Mouse (Mus musculus): Measurements from ENCODE around the gene Knstrn.
A peak's percentile ranks its signal among the peaks of the same experiment; 100 is the strongest.

Knstrn gene

GRCm38 (mm10) chr2:118813981-118814836 lies at the start of gene Knstrn:
Gene Knstrn (plus strand): TSS chr2:118814003.
- peak; percentile 81 for DNase-seq (ENCODE audit: extremely low read depth, low read depth)

GRCm38 (mm10) chr2:118764094-118764831 lies 49.5 kb upstream of the Knstrn start:
- DNase-seq (ENCODE audit: extremely low read depth, low read depth): no peak

- no peak for DNase-seq (ENCODE audit: extremely low read depth, low read depth)
Observed at GRCm38 (mm10) chr2:118764875-118765274, 48.9 kb upstream of the Knstrn start.

DNA sequence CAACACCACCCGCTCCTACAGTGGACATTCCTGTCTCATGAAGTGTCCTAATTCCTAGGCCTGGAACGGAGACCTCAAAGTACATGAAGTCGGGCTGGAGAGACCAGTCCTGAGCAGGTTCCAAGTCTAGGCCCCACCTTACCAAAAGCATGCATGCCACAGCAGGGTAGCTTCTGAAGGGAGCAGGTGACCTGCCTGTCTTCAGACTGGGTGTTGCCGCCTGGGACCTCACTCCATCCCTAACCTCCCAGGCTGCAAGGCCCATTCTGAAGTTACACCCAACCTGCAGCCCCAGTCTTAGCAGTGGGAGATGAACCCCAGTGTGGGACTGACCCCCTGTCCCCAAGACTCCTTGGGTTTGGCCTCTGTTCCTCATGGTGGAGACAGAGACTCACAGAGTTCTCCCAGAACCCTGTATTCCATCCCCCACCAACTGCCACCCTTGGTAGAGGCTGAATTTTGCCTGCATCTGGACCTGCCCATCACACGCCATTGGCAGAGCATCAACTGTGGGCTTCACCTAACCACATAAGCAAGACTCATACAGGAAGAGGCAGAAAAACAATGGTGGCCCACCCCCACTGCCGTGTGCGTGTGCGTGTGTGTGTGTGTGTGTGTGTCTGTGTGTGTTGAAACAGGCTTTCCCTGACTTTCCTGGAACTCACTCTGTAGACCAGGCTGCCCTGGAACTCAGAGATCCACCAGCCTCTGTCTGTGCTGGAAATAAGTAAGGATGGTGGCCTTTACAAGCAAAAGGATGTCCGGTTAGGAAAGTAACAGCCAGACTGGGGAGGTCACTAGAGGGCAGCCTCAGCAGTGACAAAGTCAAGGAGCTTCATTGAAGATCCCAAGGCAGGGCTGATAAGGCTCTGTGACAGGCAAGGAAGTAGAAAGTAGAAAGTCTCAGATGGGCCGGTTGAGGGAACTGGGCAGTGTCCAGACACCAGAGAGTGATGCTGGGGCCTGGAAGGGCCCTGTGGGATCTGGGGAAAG lies 47.5 kb upstream of the Knstrn start:
- no peak for DNase-seq (ENCODE audit: extremely low read depth, low read depth)

GRCm38 (mm10) chr2:118772158-118772874 lies 41.5 kb upstream of the Knstrn start, which contains the start of gene Phgr1:
Gene Phgr1 (plus strand): TSS chr2:118772769.
- no peak for DNase-seq (ENCODE audit: extremely low read depth, low read depth)

GRCm38 (mm10) chr2:118774536-118774935 lies 39.3 kb upstream of the Knstrn start:
- DNase-seq (ENCODE audit: extremely low read depth, low read depth): no peak

GRCm38 (mm10) chr2:118775396-118775795 lies 38.4 kb upstream of the Knstrn start:
- no peak for DNase-seq (ENCODE audit: extremely low read depth, low read depth)

DNA sequence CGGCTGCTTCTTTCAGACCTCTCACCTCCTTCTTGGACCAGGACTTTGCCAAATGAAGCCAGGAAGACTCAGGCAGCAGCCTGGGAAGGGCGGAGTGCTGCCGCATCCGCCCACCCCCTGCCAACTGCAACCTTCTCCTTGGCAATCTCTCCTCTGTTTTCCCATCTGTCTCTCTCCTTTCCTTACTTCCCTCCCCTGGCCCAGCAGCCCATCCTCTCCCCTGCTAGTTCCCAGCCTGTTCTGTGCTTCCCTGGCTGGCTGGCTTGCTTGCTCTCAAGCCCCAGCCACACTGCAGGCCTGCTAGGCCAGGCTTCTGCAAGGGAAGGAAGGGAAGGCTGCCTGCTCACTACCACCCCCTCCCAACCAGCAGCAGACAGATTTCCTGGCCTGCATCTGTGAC lies 38.0 kb upstream of the Knstrn start:
- DNase-seq (ENCODE audit: extremely low read depth, low read depth): no peak

DNA sequence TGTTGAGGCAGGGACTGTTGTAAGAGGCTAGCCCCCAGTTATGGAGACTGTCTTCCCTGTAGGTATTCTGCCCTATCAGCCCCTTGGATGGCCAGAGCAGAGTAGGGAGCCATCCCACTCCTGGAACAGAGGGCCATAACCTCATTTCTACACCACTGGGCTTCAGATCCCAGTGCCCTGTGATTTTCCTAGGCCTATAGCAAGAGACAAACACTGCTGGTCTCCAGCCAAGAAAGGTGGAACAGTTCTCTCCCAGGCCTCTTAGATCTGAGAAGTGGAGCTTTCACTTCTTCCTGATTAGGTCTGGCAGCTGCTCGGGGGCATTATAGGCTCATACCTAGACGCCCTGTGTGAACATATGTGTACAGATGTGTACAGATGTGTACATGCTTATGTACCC lies 37.5 kb upstream of the Knstrn start:
- DNase-seq (ENCODE audit: extremely low read depth, low read depth): no peak

GRCm38 (mm10) chr2:118778418-118778817 lies 35.4 kb upstream of the Knstrn start:
- no peak for DNase-seq (ENCODE audit: extremely low read depth, low read depth)

GRCm38 (mm10) chr2:118779065-118779464 lies 34.7 kb upstream of the Knstrn start:
- no peak for DNase-seq (ENCODE audit: extremely low read depth, low read depth)

- peak; percentile 67 for DNase-seq (ENCODE audit: extremely low read depth, low read depth)
Observed at GRCm38 (mm10) chr2:118779504-118780480, 34.0 kb upstream of the Knstrn start, which contains the start of gene Disp2. Gene Disp2 (plus strand): TSS chr2:118779719.

DNA sequence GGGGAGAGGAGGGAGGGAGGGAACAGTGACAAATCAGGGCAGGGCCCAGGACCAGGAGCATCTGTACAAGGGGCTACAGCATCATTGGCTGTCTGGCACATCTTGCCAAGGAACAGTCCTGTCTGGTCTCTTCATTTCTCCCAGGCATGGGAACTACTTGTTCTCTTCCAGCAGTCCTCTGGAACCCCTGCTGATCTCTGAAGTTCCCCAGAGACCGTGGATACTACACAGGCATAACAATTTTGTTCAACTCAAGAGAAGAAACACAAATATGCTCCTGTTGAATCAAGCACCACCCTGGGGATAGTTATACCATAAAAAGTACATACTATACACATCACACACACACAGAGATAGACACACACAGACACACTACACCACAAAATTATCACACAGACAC lies 32.7 kb upstream of the Knstrn start:
- no peak for DNase-seq (ENCODE audit: extremely low read depth, low read depth)

GRCm38 (mm10) chr2:118782303-118782702 lies 31.5 kb upstream of the Knstrn start:
- DNase-seq (ENCODE audit: extremely low read depth, low read depth): no peak

DNA sequence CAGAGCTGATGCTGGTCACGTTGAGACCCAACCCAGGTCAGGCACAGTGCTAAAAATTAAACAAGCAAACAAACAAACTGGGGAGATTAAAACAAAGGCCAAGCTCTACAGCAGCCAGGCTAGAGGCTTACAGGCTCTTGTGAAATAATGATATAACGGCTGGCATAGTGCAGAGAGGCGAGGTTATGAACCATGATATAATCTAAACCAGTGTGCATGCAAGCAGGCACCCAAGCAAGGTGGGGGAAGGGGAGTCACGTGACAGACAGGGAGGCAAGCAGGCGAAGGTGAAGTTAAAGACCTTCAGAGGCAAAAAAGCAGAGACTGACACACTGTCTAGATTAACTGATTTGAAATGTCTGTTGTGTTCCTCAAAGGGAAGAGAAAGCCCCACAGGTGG lies 30.7 kb upstream of the Knstrn start:
- no peak for DNase-seq (ENCODE audit: extremely low read depth, low read depth)

DNA sequence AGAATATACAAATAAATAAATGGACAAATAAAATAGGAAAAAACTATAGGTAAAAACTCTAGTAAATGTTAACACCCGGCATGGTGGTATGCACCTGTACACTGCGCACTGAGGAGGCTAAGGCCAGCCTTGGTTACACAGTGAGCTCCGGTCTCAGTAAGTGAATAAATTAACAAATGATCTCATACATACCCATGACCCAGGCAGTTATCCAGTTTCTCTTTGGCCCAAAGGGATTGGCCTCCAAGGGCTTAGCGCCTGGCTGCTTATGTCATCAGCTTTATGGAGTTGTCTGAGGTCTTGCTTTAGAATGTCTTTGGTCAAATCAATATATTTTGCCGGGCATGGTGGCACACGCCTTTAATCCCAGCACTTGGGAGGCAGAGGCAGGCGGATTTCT lies 30.1 kb upstream of the Knstrn start:
- DNase-seq (ENCODE audit: extremely low read depth, low read depth): no peak

DNA sequence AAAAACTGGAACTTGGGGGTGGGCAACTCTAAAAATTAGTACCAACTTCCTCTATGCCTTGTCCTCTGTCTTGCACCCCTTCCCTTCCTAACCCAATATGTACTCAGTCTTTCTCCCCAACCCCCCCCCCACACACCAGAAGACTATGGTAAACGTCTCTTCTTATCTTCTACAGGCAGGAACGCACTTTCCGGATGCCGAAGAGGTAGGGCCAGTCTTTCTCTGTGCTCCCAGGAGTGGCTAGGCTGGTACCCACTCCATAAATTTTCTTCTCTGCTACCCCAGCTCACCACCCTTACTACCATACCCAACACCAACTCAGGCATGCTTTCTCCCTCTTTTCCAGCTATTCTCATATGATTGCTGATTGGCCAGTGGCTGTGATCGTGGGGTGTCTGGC lies 27.3 kb upstream of the Knstrn start:
- peak; percentile 61 for DNase-seq (ENCODE audit: extremely low read depth, low read depth)

GRCm38 (mm10) chr2:118789501-118789900 lies 24.3 kb upstream of the Knstrn start:
- DNase-seq (ENCODE audit: extremely low read depth, low read depth): no peak

- no peak for DNase-seq (ENCODE audit: extremely low read depth, low read depth)
Observed at GRCm38 (mm10) chr2:118790221-118790550, 23.6 kb upstream of the Knstrn start.

Measured in MEL-GATA-1-ER (cell line).